ENCODE assay signal across 8 mouse cellular contexts in genomic region chr16:4560145-4560952, GRCm38 (mm10). TPM values are rescaled to one million over a fixed set of nuclear protein-coding genes. Genes with fewer than 3 reads are reported as not detected.
DNase-seq lines count a peak whose midpoint lies in the region; ATAC-seq and TF ChIP-seq lines count a peak whose summit lies in the region.

No protein-coding gene starts in this region.

- peaks cover 8 to 20% of the 10 kb centered on the region in 2 experiments; a peak in 3 of 4 replicates for H3K4me1 ChIP-seq in heart, embryonic 14.5 days (ENCODE audit: control insufficient read depth in 2 of 2, insufficient read depth in 2 of 2, low read length in 2 of 2)
- H3K4me1 ChIP-seq in kidney, postnatal 0 days (replicated peaks; ENCODE audit: insufficient read depth, low read length) = peaks cover 10% of the 10 kb centered on the region; the same call in 1 of the 2 replicates
- H3K4me1 ChIP-seq in liver, embryonic 14.5 days (replicated peaks; ENCODE audit: control insufficient read depth in 2 of 2, insufficient read depth in 2 of 2, low read length in 1 of 2) = peaks cover 16 to 22% of the 10 kb centered on the region in 2 experiments
- H3K4me1 ChIP-seq in stomach, embryonic 16.5 days (ENCODE audit: control insufficient read depth, insufficient read depth, low read length) = peaks cover 24% of the 10 kb centered on the region

- H3K9ac ChIP-seq in heart, embryonic 14.5 days (ENCODE audit: low read length) = peak overlapping the region; percentile 82
- peak overlapping the region; percentile 78 for H3K9ac ChIP-seq in kidney, postnatal 0 days (ENCODE audit: low read depth, low read length)
- H3K9ac ChIP-seq in liver, embryonic 14.5 days (replicated peaks) = peak overlapping the region; percentile 79
- H3K9ac ChIP-seq in stomach, embryonic 16.5 days (ENCODE audit: low read length) = peak overlapping the region; percentile 80

- H3K27ac ChIP-seq in heart, embryonic 14.5 days (replicated peaks in 1 of 2; ENCODE audit: control insufficient read depth in 1 of 2, insufficient read depth in 1 of 2, low read depth in 2 of 2, low read length in 2 of 2) = peak overlapping the region; percentile 89 to 94
- peak overlapping the region; percentile 95 for H3K27ac ChIP-seq in kidney, postnatal 0 days
- H3K27ac ChIP-seq in liver, embryonic 14.5 days = peak overlapping the region; percentile 85
- H3K27ac ChIP-seq in stomach, embryonic 16.5 days (ENCODE audit: low read length) = peak overlapping the region; percentile 97

- no peak for TF ChIP-seq EP300 in liver, embryonic 14.5 days (IDR thresholded peaks at IDR 0.05; ENCODE audit: low read depth)

- peak overlapping the region; percentile 88 for H3K4me2 ChIP-seq in heart, embryonic 14.5 days (ENCODE audit: low read length)
- peak overlapping the region; percentile 97 for H3K4me2 ChIP-seq in kidney, postnatal 0 days (ENCODE audit: low read length)
- H3K4me2 ChIP-seq in liver, embryonic 14.5 days (ENCODE audit: low read depth) = peak overlapping the region; percentile 89
- peak overlapping the region; percentile 98 for H3K4me2 ChIP-seq in stomach, embryonic 16.5 days (ENCODE audit: low read depth, low read length)

- no peaks in the 10 kb centered on the region for H3K36me3 ChIP-seq in heart, embryonic 14.5 days (ENCODE audit: control insufficient read depth, insufficient read depth, low read length)
- H3K36me3 ChIP-seq in kidney, postnatal 0 days (ENCODE audit: insufficient read depth, low read length) = 0 out of 2 replicates have a peak, but pooled peaks cover 2% of the 10 kb centered on the region
- H3K36me3 ChIP-seq in liver, embryonic 14.5 days (replicated peaks; ENCODE audit: control insufficient read depth, insufficient read depth, low read depth) = no peaks in the 10 kb centered on the region
- H3K36me3 ChIP-seq in stomach, embryonic 16.5 days (ENCODE audit: control insufficient read depth, insufficient read depth, low read length) = no peaks in the 10 kb centered on the region

- peak overlapping the region; percentile 57 to 97 for H3K4me3 ChIP-seq in heart, embryonic 14.5 days (ENCODE audit: control insufficient read depth in 1 of 2, insufficient read depth in 1 of 2, low read depth in 1 of 2, low read length in 2 of 2)
- peak overlapping the region; percentile 87 for H3K4me3 ChIP-seq in kidney, postnatal 0 days (replicated peaks; ENCODE audit: low read depth, low read length)
- peak overlapping the region; percentile 72 to 87 for H3K4me3 ChIP-seq in liver, embryonic 14.5 days (ENCODE audit: insufficient read depth in 1 of 2, low read depth in 2 of 2, low read length in 2 of 2)
- peak overlapping the region; percentile 79 for H3K4me3 ChIP-seq in stomach, embryonic 16.5 days (replicated peaks; ENCODE audit: low read length)

- DNase-seq in CD8-positive naive resting alpha-beta T cell, adult 2 months (ENCODE audit: low read depth in 2 of 2, low spot score in 2 of 2) = peak; percentile 56 to 61
- DNase-seq in brain, adult 2 months (ENCODE audit: low read depth, low spot score) = peak; percentile 54
- DNase-seq in kidney, postnatal 0 days (ENCODE audit: low spot score) = peak; percentile 73
- peak in 2 of 3 experiments; percentile 50 to 53 for DNase-seq in liver, embryonic 14.5 days (ENCODE audit: low read depth in 3 of 3, low spot score in 3 of 3)
- peak; percentile 56 to 69 for DNase-seq in natural killer cell, adult 2 months (ENCODE audit: low spot score in 2 of 2)

- no peaks in the 10 kb centered on the region for H3K27me3 ChIP-seq in heart, embryonic 14.5 days (ENCODE audit: control insufficient read depth, insufficient read depth, low read length)
- no peaks in the 10 kb centered on the region for H3K27me3 ChIP-seq in kidney, postnatal 0 days (ENCODE audit: insufficient read depth, low read length)
- H3K27me3 ChIP-seq in liver, embryonic 14.5 days (ENCODE audit: control insufficient read depth, insufficient read depth, low read length) = no peaks in the 10 kb centered on the region
- no peaks in the 10 kb centered on the region for H3K27me3 ChIP-seq in stomach, embryonic 16.5 days (ENCODE audit: control insufficient read depth, insufficient read depth, low read length)

- peak; percentile 79 for TF ChIP-seq CTCF in kidney, postnatal 0 days (IDR thresholded peaks at IDR 0.05; ENCODE audit: low read depth)
- TF ChIP-seq CTCF in liver, embryonic 14.5 days (IDR thresholded peaks at IDR 0.05; ENCODE audit: low read depth) = peak; percentile 90

- ATAC-seq in erythroblast, adult 5-6 weeks (replicated peaks; ENCODE audit: low FRiP score, poor library complexity, severe bottlenecking) = 0 out of 2 replicates have a peak, but pooled peaks have one; percentile 27
- peak; percentile 20 for ATAC-seq in heart, embryonic 14.5 days (ENCODE audit: insufficient number of reproducible peaks, insufficient read depth, low FRiP score, low read depth)
- peak; percentile 37; the same call in 1 of the 2 replicates for ATAC-seq in kidney, postnatal 0 days (replicated peaks; ENCODE audit: low FRiP score, low read depth)
- peak; percentile 38 for ATAC-seq in liver, embryonic 14.5 days (ENCODE audit: insufficient read depth)
- ATAC-seq in stomach, embryonic 16.5 days (ENCODE audit: insufficient read depth, low FRiP score) = peak; percentile 14

- under 1% methylated on average over 43 of the region's 43 CpGs for WGBS in heart, embryonic 14.5 days
- under 1% methylated on average over 43 of the region's 43 CpGs for WGBS in kidney, postnatal 0 days
- under 1% methylated on average over 43 of the region's 43 CpGs for WGBS in liver, embryonic 14.5 days (ENCODE audit: insufficient replicate concordance)
- WGBS in stomach, embryonic 16.5 days = under 1% methylated on average over 43 of the region's 43 CpGs

- H3K9me3 ChIP-seq in heart, embryonic 14.5 days (ENCODE audit: control insufficient read depth, low read length) = 0 out of 2 replicates have a peak, but pooled peaks cover 3% of the 10 kb centered on the region
- H3K9me3 ChIP-seq in kidney, postnatal 0 days (replicated peaks; ENCODE audit: low read length) = no peaks in the 10 kb centered on the region
- no peaks in the 10 kb centered on the region for H3K9me3 ChIP-seq in liver, embryonic 14.5 days (ENCODE audit: control insufficient read depth, low read length)
- no peaks in the 10 kb centered on the region for H3K9me3 ChIP-seq in stomach, embryonic 16.5 days (replicated peaks; ENCODE audit: control insufficient read depth, low read length)

RNA-seq across cellular contexts. Expression of gene Tfap4, which starts 0.7 kb away (rescaled TPM):
- 3.1 and 14.4 TPM in 2 replicates for total RNA-seq in erythroblast, adult 5-6 weeks (2015; ENCODE audit: low replicate concordance)
- 4.6 and 5.9 TPM in 2 replicates for total RNA-seq in erythroblast, adult 5-6 weeks (2017; ENCODE audit: low replicate concordance)
- 2.5 and 4.1 TPM in 2 replicates for polyA plus RNA-seq in heart, embryonic 14.5 days (2014; fragmentation: Nextera tagmentation; extraction: Ambion mirVana)
- 17.2 and 19.6 TPM in 2 replicates for polyA plus RNA-seq in kidney, postnatal 0 days (2015; fragmentation: Nextera tagmentation; extraction: Ambion mirVana)
- 5.4 and 6.9 TPM in 2 replicates for polyA plus RNA-seq in liver, embryonic 14.5 days (2012; rRNA removed)
- polyA plus RNA-seq in liver, embryonic 14.5 days (2014; fragmentation: Nextera tagmentation; extraction: Ambion mirVana) = 4.6 and 4.8 TPM in 2 replicates
- 16.1 and 17.0 TPM in 2 replicates for polyA plus RNA-seq in stomach, embryonic 16.5 days (2015; fragmentation: Nextera tagmentation; extraction: Ambion mirVana)

RNA-seq across cellular contexts. Expression of gene Srl, which starts 18.7 kb away (rescaled TPM):
- total RNA-seq in erythroblast, adult 5-6 weeks (2015; ENCODE audit: low replicate concordance) = 1.0 and 1.3 TPM in 2 replicates
- 1.3 and 10.3 TPM in 2 replicates for total RNA-seq in erythroblast, adult 5-6 weeks (2017; ENCODE audit: low replicate concordance)
- 259 and 288 TPM in 2 replicates for polyA plus RNA-seq in heart, embryonic 14.5 days (2014; fragmentation: Nextera tagmentation; extraction: Ambion mirVana)
- polyA plus RNA-seq in kidney, postnatal 0 days (2015; fragmentation: Nextera tagmentation; extraction: Ambion mirVana) = 8.5 and 11.6 TPM in 2 replicates
- 1.5 and 2.2 TPM in 2 replicates for polyA plus RNA-seq in liver, embryonic 14.5 days (2012; rRNA removed)
- polyA plus RNA-seq in liver, embryonic 14.5 days (2014; fragmentation: Nextera tagmentation; extraction: Ambion mirVana) = 1.2 and 3.2 TPM in 2 replicates
- polyA plus RNA-seq in stomach, embryonic 16.5 days (2015; fragmentation: Nextera tagmentation; extraction: Ambion mirVana) = 10.0 and 28.6 TPM in 2 replicates

RNA-seq across cellular contexts. Expression of gene Glis2, which starts 34.2 kb away (rescaled TPM):
- not detected in 2 replicates for total RNA-seq in erythroblast, adult 5-6 weeks (2015; ENCODE audit: low replicate concordance)
- not detected in 2 replicates for total RNA-seq in erythroblast, adult 5-6 weeks (2017; ENCODE audit: low replicate concordance)
- 17.8 and 21.4 TPM in 2 replicates for polyA plus RNA-seq in heart, embryonic 14.5 days (2014; fragmentation: Nextera tagmentation; extraction: Ambion mirVana)
- 74.6 and 78.8 TPM in 2 replicates for polyA plus RNA-seq in kidney, postnatal 0 days (2015; fragmentation: Nextera tagmentation; extraction: Ambion mirVana)
- polyA plus RNA-seq in liver, embryonic 14.5 days (2012; rRNA removed) = 2.8 and 3.4 TPM in 2 replicates
- polyA plus RNA-seq in liver, embryonic 14.5 days (2014; fragmentation: Nextera tagmentation; extraction: Ambion mirVana) = 1.7 and 2.7 TPM in 2 replicates
- polyA plus RNA-seq in stomach, embryonic 16.5 days (2015; fragmentation: Nextera tagmentation; extraction: Ambion mirVana) = 18.7 and 21.7 TPM in 2 replicates

Comparison
In these comparisons a context has a peak if more than half of its experiments do, and no peak if none do; other contexts are left out.
1. Peak in every context shown above with its lines: DNase-seq, ATAC-seq, H3K4me3 ChIP-seq and H3K27ac ChIP-seq.